Mouse (Mus musculus) limb, embryonic 14.5 days (tissue): ENCODE results near the gene Saa3. TPM values are rescaled to one million over a fixed set of nuclear protein-coding genes. Genes with fewer than 3 reads are reported as not detected.

Experiments used
- ATAC-seq: fragments of 200-750 bp; cut with Nextera tagmentation; 2 replicates; pipeline ENCODE4 v1.8.0; 2017; ENCODE audit warnings: low read depth, moderate number of reproducible peaks, moderate TSS enrichment; ENCODE audit not compliant: low FRiP score
- DNase-seq: peaks from one replicate; pipeline ENCODE4 v3.0.0-alpha.2; 2015; ENCODE audit warnings: low spot score
- H3K27ac ChIP-seq: fragments of 300-500 bp; sonication (generic); replicated peaks from 2 replicates; pipeline ENCODE4 v1.5.1; 2014; ENCODE audit warnings: low read depth, mild to moderate bottlenecking, low read length, moderate library complexity, mixed read lengths
- H3K27me3 ChIP-seq: fragments of 300-500 bp; sonication (generic); 2 replicates; pipeline ENCODE4 v1.6.1; 2014; ENCODE audit warnings: low read length, mixed read lengths; ENCODE audit not compliant: control insufficient read depth, insufficient read depth
- H3K36me3 ChIP-seq: fragments of 300-500 bp; sonication (generic); 2 replicates; pipeline ENCODE4 v1.6.1; 2014; ENCODE audit warnings: mild to moderate bottlenecking, low read length, moderate library complexity, mixed read lengths; ENCODE audit not compliant: control insufficient read depth, insufficient read depth
- H3K4me1 ChIP-seq: fragments of 300-500 bp; sonication (generic); 2 replicates; pipeline ENCODE4 v1.6.1; 2014; ENCODE audit warnings: antibody characterized with exemption, low read length, mixed read lengths; ENCODE audit not compliant: control insufficient read depth, insufficient read depth
- H3K4me2 ChIP-seq: fragments of 300-500 bp; sonication (generic); replicated peaks from 2 replicates; pipeline ENCODE4 v1.6.1; 2014; ENCODE audit warnings: low read depth, mild to moderate bottlenecking, low read length, moderate library complexity; ENCODE audit not compliant: severe bottlenecking
- H3K4me3 ChIP-seq: fragments of 300-500 bp; sonication (generic); replicated peaks from 2 replicates; pipeline ENCODE4 v1.5.1; 2014; ENCODE audit warnings: low read length
- H3K9ac ChIP-seq: fragments of 300-500 bp; sonication (generic); 2 replicates; pipeline ENCODE4 v1.6.1; 2014; ENCODE audit warnings: mild to moderate bottlenecking, low read depth, low read length, moderate library complexity; ENCODE audit not compliant: severe bottlenecking
- H3K9me3 ChIP-seq: fragments of 300-500 bp; sonication (generic); 2 replicates; pipeline ENCODE4 v1.6.1; 2016; ENCODE audit warnings: low read length; ENCODE audit not compliant: control insufficient read depth
- POLR2A ChIP-seq: fragments of 200-500 bp; IDR thresholded peaks from 2 replicates; pipeline ENCODE4 v1.8.0; 2012; ENCODE audit warnings: inconsistent platforms, mild to moderate bottlenecking, moderate library complexity, borderline replicate concordance; ENCODE audit not compliant: insufficient read depth, insufficient read length; ENCODE audit errors: extremely low read depth
- WGBS: fragments of 180-500 bp; shearing (Covaris S2); extraction: QIAGEN DNeasy Blood & Tissue Kit; methylation state at CpG from one replicate; pipeline ENCODE4 v1.1.7; 2014; 5-methylcytosine and 5-hydroxymethylcytosine counted together
- polyA plus RNA-seq, 2 experiments: library from polyadenylated mRNA; depleted of rRNA in 1 of 2; stranded (reverse) in 1 of 2; unstranded in 1 of 2; fragments of >200 nt; fragmentation: Nextera tagmentation in 1 of 2; extraction: Ambion mirVana in 1 of 2; gene quantifications; 2 replicates each; pipeline versions ENCODE4 v1.2.1 to v1.2.3; 2012 to 2014

The Saa3 gene
- 0.21 and 0.22 TPM in 2 replicates for polyA plus RNA-seq (2012; rRNA removed)
- polyA plus RNA-seq (2014; fragmentation: Nextera tagmentation; extraction: Ambion mirVana): 0.19 and 0.33 TPM in 2 replicates

DNA sequence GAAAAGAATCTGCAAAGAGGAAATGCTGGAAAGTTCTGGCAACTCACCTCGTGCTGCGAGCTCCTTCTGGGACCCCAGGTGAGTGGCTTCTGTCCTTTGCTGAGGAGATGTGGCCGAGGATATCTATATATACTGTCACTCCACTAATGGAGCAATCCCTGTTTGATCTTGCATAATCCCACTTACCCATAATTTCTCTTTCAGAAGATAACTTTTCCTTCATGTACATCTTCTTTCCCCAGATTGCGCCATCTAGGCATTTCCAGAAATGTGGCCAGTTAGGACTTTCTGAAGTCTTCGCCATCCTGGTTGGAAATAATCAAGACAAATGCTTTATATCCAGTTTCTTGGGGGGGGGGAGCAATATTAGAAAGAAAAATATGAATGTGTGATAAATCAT lies at the start of gene Saa3:
TSS of gene Saa3 (minus strand) at position 101 of the 400 bp plus-strand sequence.
- no peak within 1 kb of the TSS for H3K4me3 ChIP-seq
- no peak for DNase-seq
- TF ChIP-seq POLR2A: no peak
- no peaks in the 10 kb centered on the region for H3K9me3 ChIP-seq
- no peak within 1 kb of the TSS for H3K4me2 ChIP-seq
- no peak for ATAC-seq
- no peak within 1 kb of the TSS for H3K27ac ChIP-seq
- no peaks in the 10 kb centered on the region for H3K4me1 ChIP-seq
- H3K36me3 ChIP-seq: no peaks in the 10 kb centered on the region
- 85% methylated on average over 5 of the region's 5 CpGs for WGBS
- H3K27me3 ChIP-seq: no peaks in the 10 kb centered on the region
- H3K9ac ChIP-seq: no peak within 1 kb of the TSS

DNA sequence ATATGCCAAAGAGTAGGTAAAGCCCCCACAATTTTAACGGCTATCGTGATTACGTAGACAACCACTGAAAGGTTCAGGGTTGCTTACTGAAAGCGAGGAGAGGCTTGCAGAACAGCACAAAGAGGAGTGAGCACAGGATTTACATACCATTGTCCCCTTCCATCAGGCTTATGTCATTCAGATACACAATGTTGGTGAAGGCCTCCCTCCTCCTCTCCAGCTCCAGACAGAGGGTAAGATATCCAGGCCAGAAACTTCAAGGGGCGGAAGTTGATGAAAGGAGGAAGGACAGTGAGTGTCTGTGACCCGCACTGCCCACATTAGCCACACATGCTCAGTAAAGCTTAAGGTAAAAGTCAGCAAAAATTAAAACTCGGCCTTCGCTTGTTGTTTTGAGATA lies 49.2 kb upstream of the Saa3 start:
- H3K27me3 ChIP-seq: no peaks in the 10 kb centered on the region
- H3K4me3 ChIP-seq: no peak overlapping the region
- no peak overlapping the region for H3K9ac ChIP-seq
- ATAC-seq (no peak), DNase-seq (no peak)
- no peaks in the 10 kb centered on the region for H3K4me1 ChIP-seq
- TF ChIP-seq POLR2A: no peak
- no peaks in the 10 kb centered on the region for H3K9me3 ChIP-seq
- peaks cover 84% of the 10 kb centered on the region for H3K36me3 ChIP-seq
- no peak overlapping the region for H3K27ac ChIP-seq
- no peak overlapping the region for H3K4me2 ChIP-seq
- WGBS: 96% methylated on average over 8 of the region's 8 CpGs

DNA sequence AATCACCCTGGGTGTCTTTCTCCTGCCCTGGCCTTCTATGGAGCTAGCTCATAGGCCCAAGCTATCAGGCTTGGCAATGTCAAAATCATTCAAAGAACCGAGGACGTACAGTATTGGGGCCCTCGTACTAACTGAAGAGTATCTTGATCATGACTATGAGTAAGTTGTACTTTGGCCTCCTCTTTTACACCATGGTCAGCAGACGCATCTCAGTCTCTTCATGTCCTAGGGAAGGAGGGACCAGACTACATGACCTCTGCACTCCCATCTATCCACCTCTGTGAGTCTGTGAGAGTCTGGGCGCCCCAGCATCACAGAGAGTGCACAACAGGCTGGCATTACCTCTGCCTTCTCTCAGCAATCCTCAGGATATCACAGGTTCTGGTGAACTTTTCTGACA lies 47.1 kb upstream of the Saa3 start:
- Histone ChIP-seq H3K36me3 (peaks cover 75% of the 10 kb centered on the region), H3K4me3 (no peak overlapping the region), H3K4me1 (no peaks in the 10 kb centered on the region), H3K9me3 (no peaks in the 10 kb centered on the region), H3K4me2 (no peak overlapping the region), H3K27ac (no peak overlapping the region), H3K9ac (no peak overlapping the region), H3K27me3 (no peaks in the 10 kb centered on the region)
- TF ChIP-seq POLR2A: no peak
- ATAC-seq (no peak), DNase-seq (no peak)
- 94% methylated on average over 5 of the region's 5 CpGs for WGBS

DNA sequence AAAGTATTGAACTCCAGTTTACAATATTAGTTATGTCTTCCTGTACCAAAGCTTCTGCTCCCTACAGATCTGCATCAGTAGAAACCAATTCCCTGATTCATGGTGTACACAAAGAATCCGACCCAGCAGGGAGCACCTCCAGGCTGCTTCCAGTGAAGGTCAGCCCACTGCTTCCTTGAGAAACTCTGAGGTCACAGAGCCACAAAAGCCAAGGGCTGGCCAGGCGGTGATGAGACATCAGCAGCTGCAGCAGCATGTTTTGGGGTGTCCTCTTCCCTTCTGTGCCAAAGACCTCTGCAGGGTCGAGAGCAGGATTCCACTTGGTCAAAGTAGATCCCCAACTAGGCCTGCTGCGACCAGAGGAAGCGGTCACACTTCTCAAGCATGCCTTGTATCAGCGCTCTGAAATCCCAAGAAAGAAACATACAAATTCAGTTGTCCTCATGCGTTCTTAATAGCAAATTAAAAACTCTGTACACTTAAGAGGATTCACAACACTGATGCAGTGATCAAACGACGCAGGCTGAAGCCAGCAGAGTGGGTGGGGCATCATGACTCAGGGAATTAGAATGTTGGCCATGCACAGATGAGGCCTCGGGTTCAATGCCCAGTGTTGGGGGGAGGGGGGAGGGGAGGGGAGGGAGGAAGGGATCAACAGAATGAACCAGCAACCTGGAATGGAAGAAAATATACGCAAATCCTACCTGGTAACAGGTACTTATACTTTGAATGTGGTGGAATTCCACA lies 45.7 kb upstream of the Saa3 start:
- no peaks in the 10 kb centered on the region for H3K4me1 ChIP-seq

DNA sequence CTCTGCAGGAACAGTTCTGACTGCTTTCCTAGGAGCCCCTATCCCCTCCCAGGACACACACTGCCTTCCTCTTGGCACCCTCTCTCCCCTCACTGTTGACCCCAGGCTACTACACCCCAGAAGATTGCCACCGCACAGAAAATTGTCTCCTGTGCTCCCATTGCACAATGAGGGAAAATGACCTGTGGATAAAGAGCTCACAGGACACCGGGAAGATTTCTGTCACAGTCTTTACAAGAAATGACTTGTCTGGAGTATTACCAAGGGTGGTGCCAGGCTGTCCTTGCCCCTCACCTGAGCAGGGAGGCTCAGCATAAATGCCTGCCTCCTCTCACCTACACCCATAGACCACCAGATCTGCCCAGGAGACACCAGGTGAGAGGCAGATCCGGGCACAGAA lies 36.0 kb upstream of the Saa3 start, which contains the start of gene Saa2:
TSS of gene Saa2 (plus strand) at position 301 of the 400 bp plus-strand sequence.
- TF ChIP-seq POLR2A: no peak
- no peak for ATAC-seq
- Histone ChIP-seq H3K4me2 (no peak within 1 kb of the TSS), H3K36me3 (no peaks in the 10 kb centered on the region), H3K4me3 (no peak within 1 kb of the TSS), H3K9me3 (no peaks in the 10 kb centered on the region), H3K27ac (no peak within 1 kb of the TSS), H3K27me3 (no peaks in the 10 kb centered on the region), H3K4me1 (no peaks in the 10 kb centered on the region), H3K9ac (no peak within 1 kb of the TSS)
- DNase-seq: no peak
- WGBS: 48% methylated on average over 3 of the region's 3 CpGs

More for the DNA sequence above, 45.7 kb upstream of the Saa3 start:
- Histone ChIP-seq H3K27ac (no peak overlapping the region), H3K27me3 (no peaks in the 10 kb centered on the region), H3K4me2 (no peak overlapping the region), H3K36me3 (peaks cover 67% of the 10 kb centered on the region), H3K4me3 (no peak overlapping the region), H3K9ac (no peak overlapping the region), H3K9me3 (no peaks in the 10 kb centered on the region)
- no peak for TF ChIP-seq POLR2A
- DNase-seq (no peak), ATAC-seq (no peak)
- WGBS: 79% methylated on average over 11 of the region's 11 CpGs
